Mouse (Mus musculus) T-helper 2 cell (primary cell): ENCODE measurements around the gene Atxn7l2.

Experiments
- in situ Hi-C: fragments of 300-600 bp; cut with MboI, MseI; formaldehyde crosslinking; loops from one replicate; pipeline ENCODE4 v1.15.1; 2025; ENCODE audit warnings: high pct_unique_total_duplicates

Atxn7l2 gene

DNA sequence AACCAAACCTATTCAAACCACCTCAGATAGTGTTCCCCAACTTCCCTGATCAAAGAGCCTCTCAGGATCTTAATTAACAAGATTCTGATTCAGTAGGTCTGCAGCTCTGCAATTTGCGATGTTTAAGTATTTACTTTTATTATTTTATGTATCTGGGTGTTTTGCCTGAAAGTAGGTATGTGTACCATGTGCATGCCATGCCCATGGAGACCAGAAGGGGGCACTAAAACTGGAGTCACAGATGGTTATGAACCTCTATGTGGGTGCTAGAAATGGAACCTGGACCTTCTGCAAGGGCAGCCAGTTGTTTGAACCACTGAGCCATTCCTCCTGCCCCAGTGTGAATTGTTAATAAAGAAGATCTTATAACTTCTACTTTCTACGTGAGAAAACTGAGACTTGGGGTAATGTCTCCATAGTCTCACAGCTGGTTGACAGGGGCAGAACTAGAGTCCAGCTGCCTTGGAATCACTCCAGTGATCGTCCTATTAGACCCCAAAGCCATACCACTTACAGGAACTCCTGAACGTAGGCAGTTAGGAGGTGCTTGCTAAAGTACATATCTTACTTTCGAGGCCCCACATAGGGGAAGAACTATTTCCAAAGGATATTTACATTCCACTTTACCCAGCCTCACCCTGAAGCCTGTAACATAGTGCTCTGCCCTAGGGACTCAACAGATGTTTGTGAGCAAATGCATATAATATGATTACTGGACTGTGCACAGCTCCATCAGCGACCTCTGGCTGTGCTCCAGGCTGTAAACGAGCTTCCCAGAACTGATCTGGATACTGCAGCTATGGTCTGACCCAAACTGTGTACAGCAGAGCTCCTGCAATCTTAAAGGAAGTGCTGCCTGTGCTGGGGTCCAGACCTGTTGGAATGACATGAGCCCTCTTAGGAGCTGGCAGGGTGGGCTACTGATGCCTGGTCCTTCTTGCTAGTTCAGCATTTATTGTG lies 31.7 kb downstream of the Atxn7l2 start:
- in situ Hi-C loops, result no loop called here

DNA sequence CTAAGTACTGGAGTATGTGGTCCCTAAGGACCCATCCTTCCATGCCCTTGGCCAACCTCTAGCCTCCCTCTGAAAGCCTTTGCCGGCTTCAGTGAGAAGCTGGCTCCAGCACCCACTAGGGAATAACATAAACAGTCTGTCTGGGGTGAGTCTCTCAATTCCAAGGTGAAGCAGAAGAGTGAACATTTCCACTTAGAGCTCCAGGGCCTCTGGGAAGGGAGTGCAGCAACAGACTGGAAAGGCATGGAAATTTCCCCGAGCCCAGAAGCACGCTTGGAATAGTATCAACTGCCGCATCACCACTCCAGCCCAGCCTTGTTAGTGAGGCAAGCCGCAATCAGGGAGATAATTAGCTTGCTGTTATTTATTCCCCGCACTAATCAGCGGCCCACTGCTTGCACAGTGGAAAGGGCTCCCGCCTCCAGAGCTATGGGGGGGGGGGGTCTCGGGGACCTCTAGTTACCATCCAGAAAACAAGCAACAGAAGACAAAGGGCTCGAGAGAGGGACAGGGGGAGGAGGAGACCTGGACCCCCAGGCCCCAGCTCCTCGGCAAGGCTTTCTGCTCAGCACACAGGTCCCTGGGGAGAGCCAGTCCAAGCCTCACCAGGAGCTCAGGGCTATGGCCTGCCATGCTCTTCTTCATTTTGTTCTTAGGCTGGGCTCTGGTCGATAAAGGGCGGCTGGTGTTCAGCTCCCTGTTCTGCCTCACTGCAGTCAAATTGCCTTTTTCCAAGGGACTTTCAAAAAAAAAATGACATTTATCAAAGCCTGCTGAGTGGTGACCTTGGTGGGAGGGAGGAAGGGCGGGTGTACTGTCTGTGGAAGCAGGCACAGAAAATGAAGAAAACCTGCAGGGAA lies 35.8 kb downstream of the Atxn7l2 start:
- in situ Hi-C loops, result loop anchor here (25.0 kb wide), 1 partner anchor 212 kb away; the partner anchor contains the start of gene Psrc1

DNA sequence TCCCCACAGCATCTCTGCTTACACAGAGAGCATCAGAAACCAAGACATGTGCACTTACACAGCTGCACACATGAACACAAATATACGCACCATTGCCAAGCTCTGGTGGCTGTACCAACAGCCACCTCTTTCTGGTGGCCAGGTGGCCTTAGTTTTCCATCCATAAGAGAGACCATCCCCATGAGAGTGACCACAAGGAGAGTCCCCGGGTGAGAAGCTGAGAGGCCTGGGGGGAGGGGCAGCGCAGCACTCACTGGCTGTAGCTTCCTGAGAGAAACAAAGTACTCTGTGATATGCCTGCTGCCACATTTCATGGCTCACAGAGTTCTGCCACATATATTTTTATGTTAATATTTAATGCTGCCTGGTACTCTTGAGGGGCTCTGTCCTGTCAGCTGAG lies 41.5 kb downstream of the Atxn7l2 start:
- in situ Hi-C loops, result loop anchor here (5.0 to 25.0 kb wide), 2 partner anchors 83 to 218 kb away; partner anchors contain the start of gene Psrc1

DNA sequence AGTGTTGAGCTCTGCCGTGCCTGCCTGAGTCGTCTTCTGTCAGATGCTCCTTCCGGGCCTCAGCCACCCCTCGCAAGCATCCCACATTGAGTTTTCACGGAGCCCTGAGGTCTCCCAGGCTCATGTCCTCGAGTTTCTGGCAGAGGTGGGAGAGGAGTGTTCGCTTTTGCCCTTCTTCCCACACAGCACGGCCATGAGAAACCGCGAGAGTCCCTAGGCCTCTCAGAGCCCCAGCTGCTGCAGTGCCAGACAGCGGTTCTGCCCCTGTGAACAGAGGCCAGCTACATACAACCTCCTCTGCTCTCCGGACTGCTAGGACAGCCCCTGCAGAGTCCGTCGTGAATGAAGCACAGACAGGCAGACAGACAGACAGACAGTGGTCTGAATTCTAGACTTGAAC lies 43.2 kb downstream of the Atxn7l2 start:
- in situ Hi-C loops, result loop anchor here (5.0 to 25.0 kb wide), 2 partner anchors 85 to 220 kb away; partner anchors contain the start of gene Psrc1

DNA sequence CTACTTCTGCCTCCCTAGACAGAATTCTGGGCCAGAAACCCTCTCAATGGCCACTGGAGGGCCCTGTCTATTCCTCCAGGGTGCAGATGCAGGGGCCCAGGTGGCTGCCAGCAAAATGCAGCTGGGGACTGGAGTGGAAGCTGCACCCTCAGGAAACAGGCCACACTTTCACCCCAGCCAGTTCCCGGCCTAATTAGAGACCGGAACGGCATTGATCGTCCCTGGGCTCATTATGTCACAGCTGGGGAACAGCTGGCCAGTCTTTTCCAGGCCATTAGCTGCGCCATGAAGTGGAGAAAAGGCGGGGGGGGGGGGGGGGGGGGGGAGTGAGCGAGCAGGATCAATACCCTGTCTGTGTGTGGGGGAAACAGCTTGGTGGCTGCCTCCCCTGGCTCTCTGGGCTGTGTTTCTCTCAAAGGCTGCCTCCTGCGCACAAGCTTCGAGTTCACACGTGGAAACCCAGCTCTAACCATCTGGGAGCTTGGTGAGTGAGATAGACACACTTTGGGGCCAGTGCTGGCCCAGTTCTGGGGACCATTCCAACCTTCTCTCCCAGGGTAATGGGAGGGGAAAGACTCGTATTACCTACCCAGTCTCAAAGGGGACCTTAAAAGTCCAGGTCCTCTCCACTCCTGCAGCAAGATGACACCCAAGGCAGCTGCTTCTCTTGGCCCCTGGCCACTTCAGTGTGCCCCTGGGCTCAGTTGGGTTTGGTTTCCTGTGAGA lies 44.1 kb downstream of the Atxn7l2 start:
- in situ Hi-C loops, result loop anchor here (5.0 to 25.0 kb wide), 2 partner anchors 86 to 221 kb away; partner anchors contain the start of gene Psrc1

DNA sequence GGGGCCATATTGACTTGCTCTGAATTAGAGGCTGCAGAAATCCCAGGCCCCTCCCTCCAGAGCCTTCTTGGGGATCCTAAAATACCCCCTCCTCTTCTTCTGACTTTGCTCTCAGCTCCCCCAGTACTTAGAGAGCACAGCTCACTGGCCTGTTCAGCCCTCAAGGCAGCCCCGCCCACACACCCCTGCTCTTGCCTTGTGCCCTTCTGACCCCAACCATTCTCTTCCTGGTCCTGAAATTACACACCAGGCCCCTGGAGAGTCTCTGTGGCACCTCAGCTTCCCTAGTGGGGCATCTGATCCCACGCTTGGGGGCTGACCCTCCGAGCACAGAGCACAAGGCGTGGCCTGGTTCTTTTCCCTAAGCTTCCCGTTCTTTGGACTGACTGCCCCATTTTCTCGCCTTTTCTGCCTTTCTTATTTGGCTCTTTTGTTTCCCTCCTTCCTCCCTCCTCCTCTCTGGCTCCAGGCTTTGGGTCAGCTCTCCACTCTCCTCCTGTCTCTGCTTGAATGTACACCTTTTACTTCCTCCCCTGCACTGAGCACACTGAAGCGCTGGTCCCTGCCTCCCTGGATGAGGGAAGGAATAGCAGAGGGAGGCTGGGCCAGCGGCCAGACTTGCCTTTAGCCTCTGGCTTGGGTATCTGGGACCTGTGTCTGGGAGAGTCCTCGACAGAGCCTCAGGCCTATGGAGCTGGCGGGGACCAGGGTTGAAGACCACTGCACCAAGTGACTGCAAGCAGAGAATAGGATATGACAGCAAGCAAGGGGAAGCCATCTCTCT lies 45.0 kb downstream of the Atxn7l2 start:
- in situ Hi-C loops, result loop anchor here (5.0 to 25.0 kb wide), 2 partner anchors 87 to 222 kb away; partner anchors contain the start of gene Psrc1

DNA sequence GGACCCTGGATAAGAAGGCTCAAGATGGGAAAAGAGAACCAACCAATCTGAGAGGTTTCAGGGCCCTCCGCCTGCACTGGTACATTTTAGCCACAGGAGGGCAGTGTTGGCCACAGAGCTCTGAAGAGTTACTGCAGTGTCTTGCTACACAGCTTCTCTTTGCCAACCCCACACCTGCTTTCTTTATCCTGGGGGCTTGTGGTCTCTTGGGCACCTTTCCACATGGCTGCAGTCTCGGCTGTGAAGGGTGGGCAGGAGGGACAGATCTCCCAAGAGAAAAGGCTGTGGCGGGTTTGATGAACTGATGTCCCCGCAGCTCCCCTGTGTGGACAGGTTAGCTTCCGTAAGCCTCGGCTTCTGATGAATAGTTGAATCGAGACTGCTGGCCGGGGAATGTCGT lies 45.9 kb downstream of the Atxn7l2 start:
- in situ Hi-C loops, result loop anchor here (5.0 to 25.0 kb wide), 2 partner anchors 87 to 222 kb away; partner anchors contain the start of gene Psrc1

DNA sequence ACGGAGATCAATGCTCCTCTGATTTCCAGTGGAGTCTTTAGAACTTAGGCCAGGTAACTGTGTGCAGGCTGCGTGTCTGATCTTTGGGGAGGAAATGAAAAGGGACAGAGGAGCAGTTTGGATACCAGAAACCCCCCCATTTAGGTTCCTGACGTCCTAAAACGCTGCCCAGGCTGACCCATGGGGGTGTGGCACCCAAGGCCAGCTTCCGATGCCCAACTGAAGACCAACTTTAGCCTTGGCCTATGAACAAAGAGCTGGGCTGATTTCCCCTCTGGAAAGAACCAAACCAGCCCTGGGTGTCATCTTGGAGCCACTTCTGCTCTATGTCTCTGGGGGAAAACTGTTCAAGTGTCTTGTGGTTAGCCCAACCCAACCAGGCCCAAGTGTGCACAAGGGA lies 46.6 kb downstream of the Atxn7l2 start:
- in situ Hi-C loops, result loop anchor here (25.0 kb wide), 1 partner anchor 223 kb away; the partner anchor contains the start of gene Psrc1

DNA sequence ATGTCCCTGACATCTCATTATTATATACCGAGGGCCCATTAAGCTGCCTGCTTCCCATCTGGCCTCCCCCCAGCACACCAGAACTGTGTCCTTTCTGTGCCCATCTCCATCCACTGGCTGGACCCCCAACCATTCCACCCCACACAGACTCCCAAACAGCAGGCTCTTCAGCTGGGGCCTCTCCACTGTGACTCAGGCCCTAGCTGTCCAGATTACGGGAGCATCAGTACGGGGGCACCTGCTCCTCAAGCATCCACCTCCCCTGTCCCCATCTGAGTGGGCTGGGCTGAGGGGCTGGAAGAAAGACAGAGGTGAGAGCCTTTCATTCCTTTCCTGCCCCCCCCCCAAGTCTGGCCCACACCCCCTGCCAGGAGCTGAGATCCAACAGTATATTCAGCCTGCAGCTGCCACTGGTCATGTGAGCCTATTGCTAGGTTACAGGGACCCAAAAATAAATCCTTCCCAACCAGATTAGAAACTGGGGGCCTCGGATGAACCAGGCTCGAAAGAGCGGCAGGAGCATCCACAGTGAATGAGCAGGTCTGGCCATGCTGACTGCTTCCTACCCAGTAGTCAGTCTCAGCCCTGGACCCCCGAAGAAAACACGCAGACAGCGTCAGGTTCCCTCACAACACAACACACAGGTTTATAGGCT lies 52.2 kb downstream of the Atxn7l2 start:
- in situ Hi-C loops, result loop anchor here (25.0 kb wide), 1 partner anchor 229 kb away; the partner anchor contains the start of gene Psrc1

DNA sequence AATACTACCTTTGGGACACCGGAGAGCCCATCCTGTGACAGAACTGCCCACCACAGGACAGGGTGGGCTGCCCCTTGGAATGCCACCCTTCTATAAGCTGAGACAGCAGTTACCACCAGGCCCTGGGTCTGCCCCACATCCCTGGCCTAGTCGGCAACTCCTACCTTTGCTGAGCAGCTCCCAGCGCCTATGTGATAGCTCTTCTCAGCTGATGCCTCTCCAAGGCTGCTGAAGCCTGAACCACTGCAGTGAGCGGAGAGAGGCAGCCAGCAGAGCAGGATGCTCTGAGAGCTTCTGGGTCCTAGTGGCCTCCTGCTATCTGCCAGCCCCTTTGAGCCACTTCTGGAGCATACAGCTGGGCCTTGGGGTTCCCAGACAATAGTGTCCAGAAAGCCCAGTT lies 56.1 kb downstream of the Atxn7l2 start, which contains the start of gene Gpr61:
Gene Gpr61 (minus strand): TSS at position 227 of the 400 bp plus-strand sequence.
- in situ Hi-C loops, result loop anchor here (5.0 to 25.0 kb wide), 3 partner anchors 72 to 233 kb away; partner anchors contain the start of genes Gstm7 and Psrc1

DNA sequence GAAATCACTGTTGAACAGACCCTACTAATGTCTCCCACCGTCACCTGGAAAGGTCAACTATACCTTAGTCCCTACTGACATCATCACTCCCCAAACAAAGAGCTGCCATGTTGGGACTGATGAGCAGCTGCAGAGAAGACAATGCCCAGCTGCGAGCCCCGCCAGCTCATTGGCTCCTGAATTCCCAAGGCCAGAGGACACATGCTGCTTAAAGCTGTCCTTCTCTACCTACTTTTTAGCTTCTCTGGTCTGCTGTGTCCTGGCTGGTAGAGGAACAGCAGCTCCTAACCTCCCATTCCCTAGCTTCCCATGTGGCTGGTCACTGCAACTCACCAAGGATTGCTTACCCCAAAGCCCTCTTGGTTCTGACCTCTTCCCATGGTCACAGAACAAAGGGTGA lies 58.4 kb downstream of the Atxn7l2 start:
- in situ Hi-C loops, result loop anchor here (5.0 to 25.0 kb wide), 3 partner anchors 70 to 235 kb away; partner anchors contain the start of genes Gstm7 and Psrc1
